Mouse (Mus musculus): ENCODE results near the gene Add3.

Add3 gene

GRCm38 (mm10) chr19:53140044-53140803, at the start of gene Add3:
Add3 (plus strand) TSS chr19:53140443.
- DNase-seq = peak; percentile 28 to 54

- no peak for DNase-seq
These were observed 49.6 kb upstream of the Add3 start for GRCm38 (mm10) chr19:53090677-53091076.

DNA sequence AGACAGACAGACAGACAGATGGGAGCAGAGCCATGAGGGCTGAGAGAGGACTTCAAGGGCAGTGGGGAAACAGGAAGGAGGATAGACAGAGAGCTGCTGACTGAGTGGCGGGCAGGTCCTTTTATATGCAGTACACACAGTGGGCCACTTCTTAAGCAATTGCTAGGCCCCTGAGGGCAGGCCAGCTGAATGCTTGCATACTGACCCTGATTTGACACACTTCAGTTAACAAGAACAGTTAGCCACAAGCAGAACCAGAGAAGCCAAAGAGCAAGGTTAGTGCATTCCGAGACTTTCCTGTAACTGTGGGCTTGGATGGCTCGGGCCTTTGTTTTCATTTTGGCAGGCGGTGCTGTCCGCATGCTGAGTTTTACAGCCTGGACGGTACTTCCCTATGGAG, 48.0 kb upstream of the Add3 start:
- no peak for DNase-seq

- no peak for DNase-seq
These were observed 46.9 kb upstream of the Add3 start for GRCm38 (mm10) chr19:53093294-53093693.

GRCm38 (mm10) chr19:53094684-53095083, 45.6 kb upstream of the Add3 start:
- no peak for DNase-seq

GRCm38 (mm10) chr19:53101374-53102300, 38.6 kb upstream of the Add3 start:
- no peak for DNase-seq

DNA sequence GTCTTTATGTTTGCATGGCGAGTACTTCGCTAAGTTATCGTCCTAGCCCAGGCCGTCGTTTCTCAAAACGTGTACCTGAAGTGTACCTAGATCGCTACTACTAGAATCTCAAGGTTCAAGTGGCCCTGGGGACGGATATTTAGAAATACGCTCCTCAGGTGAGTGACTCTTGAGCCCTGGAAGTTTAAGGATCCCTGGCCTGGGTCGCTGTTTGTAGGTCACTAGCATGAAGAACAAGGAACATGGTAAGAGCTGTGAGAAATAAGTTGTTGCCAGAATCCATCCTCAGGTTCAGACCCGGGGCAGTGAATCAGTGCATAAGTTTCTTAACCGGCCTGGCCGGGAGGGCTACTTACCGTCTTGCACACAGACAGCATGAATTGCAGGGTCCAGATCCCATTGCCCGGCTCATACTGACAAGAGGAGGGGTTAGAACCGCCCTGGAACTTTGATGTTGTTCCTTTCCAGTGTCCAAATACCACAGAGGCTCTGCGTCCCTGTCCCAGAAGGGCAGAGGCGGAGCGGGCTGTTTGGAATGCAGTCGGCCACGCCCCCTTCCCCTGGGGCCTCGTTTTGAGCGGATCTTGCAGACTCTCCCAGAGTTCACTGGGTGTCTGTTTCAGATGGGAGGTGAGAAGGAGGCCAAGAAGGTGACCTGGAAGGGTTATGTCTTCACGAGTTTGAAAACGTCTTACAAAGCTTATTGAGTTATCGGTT, 34.7 kb upstream of the Add3 start:
- peak; percentile 74 to 85 for DNase-seq

DNA sequence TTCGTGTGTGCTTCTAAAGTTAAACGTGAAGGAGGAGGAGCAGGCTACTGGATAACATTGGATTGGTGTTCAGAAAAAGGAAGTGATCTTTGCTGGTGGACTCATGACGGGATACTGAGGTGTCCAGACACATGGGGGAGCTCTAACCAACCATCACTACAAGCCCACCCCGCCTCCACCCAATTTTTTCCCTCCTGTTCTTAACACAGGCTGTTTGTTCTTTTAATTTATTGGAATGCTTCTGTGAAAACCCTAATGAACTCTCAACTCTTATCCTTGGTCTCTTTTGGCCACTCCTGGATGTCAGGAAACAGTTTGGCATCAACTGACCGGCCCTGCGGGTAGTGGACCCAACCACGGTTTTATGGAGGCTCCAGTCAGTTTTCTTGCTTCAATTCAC, 33.3 kb upstream of the Add3 start:
- peak; percentile 33 to 44 for DNase-seq

DNA sequence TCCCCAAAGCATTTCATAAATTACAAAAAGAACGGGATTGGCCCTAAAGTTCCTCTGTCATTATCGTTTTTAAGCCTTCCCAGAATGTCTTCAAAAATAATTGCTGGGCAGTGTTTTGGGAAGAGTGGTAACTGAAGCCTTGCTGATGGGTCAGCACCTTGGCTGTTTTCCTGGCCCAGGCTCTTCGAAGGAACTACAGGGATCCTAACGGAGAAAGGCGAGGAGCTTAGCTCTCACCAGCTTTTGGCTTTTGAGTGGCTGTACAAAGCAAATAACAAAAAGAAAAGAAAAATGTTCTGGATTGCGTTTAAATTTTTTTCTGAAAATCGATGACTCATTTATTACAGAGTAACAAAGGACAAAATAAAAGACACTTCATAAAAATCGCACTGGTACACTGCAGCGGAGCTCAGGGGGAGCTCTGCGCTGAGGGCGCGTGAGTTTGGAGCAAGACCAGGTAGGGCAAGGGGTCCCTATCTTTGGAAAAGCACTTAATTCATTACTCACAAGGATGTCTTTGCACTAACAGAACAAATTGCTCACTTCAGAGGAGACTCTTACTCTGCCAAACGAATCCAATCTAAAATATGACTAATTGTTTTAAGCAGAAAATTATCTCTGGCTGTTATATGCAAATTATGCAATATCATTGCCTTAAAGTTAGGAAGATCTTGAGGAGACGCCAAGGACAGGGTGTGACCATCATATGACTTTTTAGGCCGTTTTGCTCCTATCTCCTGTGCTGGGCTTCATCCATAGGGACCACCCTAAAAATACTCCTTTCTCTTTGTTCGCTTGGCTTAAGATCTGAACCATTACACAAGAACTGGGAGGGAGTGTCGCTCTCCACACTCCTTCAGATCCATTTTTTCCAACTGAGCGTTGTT, 32.6 kb upstream of the Add3 start:
- DNase-seq = peak; percentile 15 to 17

- DNase-seq = peak in 1 of 2 experiments; percentile 23
These were observed 28.1 kb upstream of the Add3 start for GRCm38 (mm10) chr19:53111996-53112590.

DNA sequence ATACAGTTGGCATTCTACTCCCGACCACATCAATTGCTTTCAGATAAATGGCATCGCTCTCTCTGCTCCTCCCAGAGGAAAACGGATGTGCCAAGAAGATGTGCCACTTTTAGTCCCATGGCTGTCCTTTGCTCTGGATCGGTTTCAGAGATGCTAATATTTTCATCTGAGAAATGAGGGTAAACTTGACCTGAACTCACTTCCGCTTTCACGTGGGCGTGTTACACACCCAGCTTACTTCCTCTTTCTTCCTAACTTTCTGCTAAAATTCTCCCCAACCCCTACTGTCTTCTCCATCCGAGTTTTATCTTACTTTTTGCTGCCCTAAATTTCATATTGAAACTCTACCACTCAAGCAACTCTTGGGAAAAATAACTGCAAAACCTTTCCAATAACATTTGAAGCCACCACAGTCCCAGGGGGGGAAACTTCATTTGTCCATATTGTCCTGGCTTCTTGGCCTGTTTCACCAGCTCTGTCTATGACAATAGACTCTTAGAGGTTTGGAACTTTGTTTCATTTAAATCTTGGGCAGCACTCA, 20.9 kb upstream of the Add3 start:
- DNase-seq = peak; percentile 25 to 26

- DNase-seq = no peak
These were observed 19.8 kb upstream of the Add3 start for GRCm38 (mm10) chr19:53120483-53120882.

DNA sequence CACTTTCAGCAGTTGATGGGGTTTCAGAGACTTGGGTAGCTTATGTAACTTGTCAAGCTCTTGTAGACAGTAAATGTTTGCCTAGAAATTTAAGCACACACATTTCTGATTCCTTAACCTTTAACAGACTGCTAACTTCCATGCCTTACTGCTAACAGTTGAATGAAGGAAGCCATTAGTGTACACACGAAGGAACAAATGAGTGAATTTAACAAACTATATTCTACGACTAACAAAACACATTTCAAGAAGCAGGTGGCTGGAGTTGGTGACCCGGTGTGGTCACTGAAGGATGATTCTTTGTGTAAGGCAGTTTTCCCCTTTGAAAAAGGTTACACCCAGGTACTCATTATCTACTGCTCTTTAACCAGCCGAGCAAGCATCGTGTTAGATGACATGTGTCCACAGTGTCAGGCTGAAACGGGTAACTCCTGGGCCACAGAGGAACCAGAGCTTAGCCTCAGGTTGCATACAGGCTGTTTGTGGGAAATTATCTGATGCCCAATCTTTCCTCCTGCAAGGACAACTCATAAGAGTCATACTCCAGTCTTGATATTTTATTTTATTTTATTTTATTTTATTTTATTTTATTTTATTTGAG, 17.5 kb upstream of the Add3 start:
- DNase-seq = no peak

GRCm38 (mm10) chr19:53123301-53123700, 16.9 kb upstream of the Add3 start:
- DNase-seq = no peak

- no peak for DNase-seq
These were observed 14.6 kb upstream of the Add3 start for GRCm38 (mm10) chr19:53125679-53126078.

DNA sequence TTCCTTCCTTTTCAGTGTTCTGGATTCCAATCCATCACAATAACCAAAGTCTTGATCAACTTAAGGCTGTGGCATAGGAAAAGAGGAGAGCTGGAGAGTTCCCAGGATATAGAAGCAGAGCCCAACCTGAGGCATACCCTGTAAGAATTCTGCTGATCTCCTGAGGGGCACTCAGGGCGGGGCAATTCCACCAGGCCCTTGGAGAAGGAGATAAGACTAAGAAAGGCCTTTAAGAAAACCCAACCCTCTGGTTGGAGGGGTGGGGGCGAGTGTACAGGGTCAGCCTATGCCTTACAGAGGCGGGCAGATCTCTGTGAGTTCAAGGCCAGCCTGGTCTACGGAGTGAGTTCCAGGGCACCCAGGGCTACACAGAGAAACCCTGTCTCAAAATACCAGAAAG, 13.7 kb upstream of the Add3 start:
- DNase-seq = no peak

GRCm38 (mm10) chr19:53127320-53128291, 12.6 kb upstream of the Add3 start:
- no peak for DNase-seq

- DNase-seq = peak; percentile 40 to 44
These were observed 11.5 kb upstream of the Add3 start for GRCm38 (mm10) chr19:53128494-53129337.
